Mouse (Mus musculus): Measurements from ENCODE around the gene Nap1l5. TPM values are rescaled to one million over a fixed set of nuclear protein-coding genes. Genes with fewer than 3 reads are reported as not detected.

Nap1l5 gene
- total and polyA plus RNA-seq, 2 experiments from 2014 or later, result 1.2 to 2.5 TPM

- H3K36me3 ChIP-seq (replicated peaks; ENCODE audit: control insufficient read depth, insufficient read depth, low read length), result peaks cover 7% of the 10 kb centered on the region
- DNase-seq (ENCODE audit: low spot score) (no peak), ATAC-seq (ENCODE audit: insufficient read depth, low read depth) (no peak)
- no peak overlapping the region for H3K4me3 ChIP-seq (ENCODE audit: low read depth, low read length)
- H3K4me2 ChIP-seq (ENCODE audit: low read depth, low read length), result no peak overlapping the region
- no peak overlapping the region for H3K9ac ChIP-seq (replicated peaks; ENCODE audit: low read depth, low read length)
- no peak overlapping the region for H3K27ac ChIP-seq (ENCODE audit: low read depth)
- no peaks in the 10 kb centered on the region; the same call in 1 of the 2 replicates for H3K9me3 ChIP-seq (replicated peaks; ENCODE audit: control insufficient read depth, low read length)
- TF ChIP-seq CTCF (IDR thresholded peaks at IDR 0.05; ENCODE audit: low read depth) (no peak), EP300 (IDR thresholded peaks at IDR 0.05; ENCODE audit: low read depth) (no peak)
- no peaks in the 10 kb centered on the region for H3K27me3 ChIP-seq (ENCODE audit: control insufficient read depth, insufficient read depth, low read length)
- H3K4me1 ChIP-seq (ENCODE audit: control insufficient read depth, insufficient read depth), result peaks cover 3% of the 10 kb centered on the region; the same call in 1 of the 2 replicates
- WGBS, result 87% methylated on average over 2 of the region's 2 CpGs
Measured at GRCm38 (mm10) chr6:58907791-58908190, 915 bp upstream of the Nap1l5 start.

GRCm38 (mm10) chr6:58907336-58907735, 460 bp upstream of the Nap1l5 start:
- Histone ChIP-seq H3K27me3 (ENCODE audit: control insufficient read depth, insufficient read depth, low read length) (no peaks in the 10 kb centered on the region), H3K4me3 (ENCODE audit: low read depth, low read length) (no peak overlapping the region), H3K4me1 (ENCODE audit: control insufficient read depth, insufficient read depth) (peaks cover 3% of the 10 kb centered on the region; the same call in 1 of the 2 replicates), H3K27ac (ENCODE audit: low read depth) (no peak overlapping the region), H3K36me3 (replicated peaks; ENCODE audit: control insufficient read depth, insufficient read depth, low read length) (peaks cover 7% of the 10 kb centered on the region), H3K9me3 (replicated peaks; ENCODE audit: control insufficient read depth, low read length) (no peaks in the 10 kb centered on the region; the same call in 1 of the 2 replicates), H3K4me2 (ENCODE audit: low read depth, low read length) (peak overlapping the region; percentile 71), H3K9ac (replicated peaks; ENCODE audit: low read depth, low read length) (no peak overlapping the region)
- TF ChIP-seq EP300 (IDR thresholded peaks at IDR 0.05; ENCODE audit: low read depth) (no peak), CTCF (IDR thresholded peaks at IDR 0.05; ENCODE audit: low read depth) (no peak)
- ATAC-seq (ENCODE audit: insufficient read depth, low read depth) (no peak), DNase-seq (ENCODE audit: low spot score) (no peak)
- WGBS, result 95% methylated on average over 8 of the region's 8 CpGs

- no peak overlapping the region for H3K9ac ChIP-seq (replicated peaks; ENCODE audit: low read depth, low read length)
- no peaks in the 10 kb centered on the region for H3K27me3 ChIP-seq (ENCODE audit: control insufficient read depth, insufficient read depth, low read length)
- H3K27ac ChIP-seq (ENCODE audit: low read depth), result no peak overlapping the region
- peaks cover 16% of the 10 kb centered on the region for H3K36me3 ChIP-seq (replicated peaks; ENCODE audit: control insufficient read depth, insufficient read depth, low read length)
- peaks cover 6% of the 10 kb centered on the region; the same call in 1 of the 2 replicates for H3K4me1 ChIP-seq (ENCODE audit: control insufficient read depth, insufficient read depth)
- no peaks in the 10 kb centered on the region; the same call in 1 of the 2 replicates for H3K9me3 ChIP-seq (replicated peaks; ENCODE audit: control insufficient read depth, low read length)
- DNase-seq (ENCODE audit: low spot score), result no peak
- 66% methylated on average over 3 of the region's 3 CpGs for WGBS
- H3K4me2 ChIP-seq (ENCODE audit: low read depth, low read length), result no peak overlapping the region
- TF ChIP-seq EP300 (IDR thresholded peaks at IDR 0.05; ENCODE audit: low read depth), result no peak
- TF ChIP-seq CTCF (IDR thresholded peaks at IDR 0.05; ENCODE audit: low read depth), result no peak
- ATAC-seq (ENCODE audit: insufficient read depth, low read depth), result no peak
- no peak overlapping the region for H3K4me3 ChIP-seq (ENCODE audit: low read depth, low read length)
Measured at GRCm38 (mm10) chr6:58904551-58904950, 2.3 kb downstream of the Nap1l5 start.

- Histone ChIP-seq H3K9me3 (replicated peaks; ENCODE audit: control insufficient read depth, low read length) (no peaks in the 10 kb centered on the region; the same call in 1 of the 2 replicates), H3K4me1 (ENCODE audit: control insufficient read depth, insufficient read depth) (peaks cover 6% of the 10 kb centered on the region; the same call in 1 of the 2 replicates), H3K4me2 (ENCODE audit: low read depth, low read length) (no peak overlapping the region), H3K27ac (ENCODE audit: low read depth) (no peak overlapping the region), H3K9ac (replicated peaks; ENCODE audit: low read depth, low read length) (no peak overlapping the region), H3K4me3 (ENCODE audit: low read depth, low read length) (no peak overlapping the region), H3K27me3 (ENCODE audit: control insufficient read depth, insufficient read depth, low read length) (no peaks in the 10 kb centered on the region), H3K36me3 (replicated peaks; ENCODE audit: control insufficient read depth, insufficient read depth, low read length) (peaks cover 20% of the 10 kb centered on the region)
- DNase-seq (ENCODE audit: low spot score) (peak; percentile 33), ATAC-seq (ENCODE audit: insufficient read depth, low read depth) (peak; percentile 61)
- TF ChIP-seq EP300 (IDR thresholded peaks at IDR 0.05; ENCODE audit: low read depth) (no peak), CTCF (IDR thresholded peaks at IDR 0.05; ENCODE audit: low read depth) (no peak)
- WGBS, result 42% methylated on average over 8 of the region's 8 CpGs
Measured at GRCm38 (mm10) chr6:58903171-58903570, 3.7 kb downstream of the Nap1l5 start.

GRCm38 (mm10) chr6:58900536-58900935, 6.3 kb downstream of the Nap1l5 start:
- peaks cover 17% of the 10 kb centered on the region for H3K36me3 ChIP-seq (replicated peaks; ENCODE audit: control insufficient read depth, insufficient read depth, low read length)
- no peak overlapping the region for H3K4me2 ChIP-seq (ENCODE audit: low read depth, low read length)
- 95% methylated on average over 7 of the region's 7 CpGs for WGBS
- no peaks in the 10 kb centered on the region for H3K27me3 ChIP-seq (ENCODE audit: control insufficient read depth, insufficient read depth, low read length)
- peaks cover 13% of the 10 kb centered on the region for H3K4me1 ChIP-seq (ENCODE audit: control insufficient read depth, insufficient read depth)
- H3K9ac ChIP-seq (replicated peaks; ENCODE audit: low read depth, low read length), result no peak overlapping the region
- no peak overlapping the region for H3K27ac ChIP-seq (ENCODE audit: low read depth)
- TF ChIP-seq EP300 (IDR thresholded peaks at IDR 0.05; ENCODE audit: low read depth) (no peak), CTCF (IDR thresholded peaks at IDR 0.05; ENCODE audit: low read depth) (no peak)
- DNase-seq (ENCODE audit: low spot score), result no peak
- ATAC-seq (ENCODE audit: insufficient read depth, low read depth), result no peak
- no peaks in the 10 kb centered on the region for H3K9me3 ChIP-seq (replicated peaks; ENCODE audit: control insufficient read depth, low read length)
- H3K4me3 ChIP-seq (ENCODE audit: low read depth, low read length), result no peak overlapping the region

- Histone ChIP-seq H3K9ac (replicated peaks; ENCODE audit: low read depth, low read length) (no peak overlapping the region), H3K36me3 (replicated peaks; ENCODE audit: control insufficient read depth, insufficient read depth, low read length) (peaks cover 31% of the 10 kb centered on the region), H3K4me2 (ENCODE audit: low read depth, low read length) (no peak overlapping the region), H3K27ac (ENCODE audit: low read depth) (no peak overlapping the region), H3K27me3 (ENCODE audit: control insufficient read depth, insufficient read depth, low read length) (no peaks in the 10 kb centered on the region), H3K4me1 (ENCODE audit: control insufficient read depth, insufficient read depth) (peaks cover 13% of the 10 kb centered on the region), H3K4me3 (ENCODE audit: low read depth, low read length) (no peak overlapping the region), H3K9me3 (replicated peaks; ENCODE audit: control insufficient read depth, low read length) (no peaks in the 10 kb centered on the region)
- TF ChIP-seq CTCF (IDR thresholded peaks at IDR 0.05; ENCODE audit: low read depth) (no peak), EP300 (IDR thresholded peaks at IDR 0.05; ENCODE audit: low read depth) (no peak)
- DNase-seq (ENCODE audit: low spot score) (no peak), ATAC-seq (ENCODE audit: insufficient read depth, low read depth) (no peak)
- 92% methylated on average over 3 of the region's 3 CpGs for WGBS
Measured at GRCm38 (mm10) chr6:58899076-58899475, 7.8 kb downstream of the Nap1l5 start.
